Mouse (Mus musculus): Measurements from ENCODE around the gene Gm10570. TPM values are rescaled to one million over a fixed set of nuclear protein-coding genes. Genes with fewer than 3 reads are reported as not detected.

Gene Gm10570
- total and polyA plus RNA-seq, 3 experiments: not detected

DNA sequence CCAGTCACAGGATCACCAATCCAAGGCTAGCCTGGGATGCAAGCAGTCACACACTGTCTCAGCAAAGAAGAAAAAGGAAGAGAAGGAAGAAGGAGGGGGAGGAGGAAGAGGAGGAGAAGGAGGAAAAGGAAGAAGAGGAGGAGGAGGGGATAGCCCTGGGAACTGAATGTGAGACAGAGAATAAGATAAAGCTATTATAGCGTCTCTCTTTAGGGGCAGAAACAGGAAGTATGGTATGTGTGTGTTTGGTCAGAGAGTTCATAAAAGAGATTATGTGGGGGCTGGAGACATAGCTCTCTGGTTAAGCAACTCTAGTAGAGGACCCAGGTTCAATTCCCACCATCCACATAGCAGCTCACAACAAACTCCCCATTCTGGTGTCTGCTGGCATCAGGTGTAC, 14.7 kb upstream of the Gm10570 start:
- no peak overlapping the region for H3K9ac ChIP-seq (ENCODE audit: control insufficient read depth, low read depth, low read length, poor library complexity, severe bottlenecking)
- H3K4me3 ChIP-seq (ENCODE audit: control insufficient read depth in 1 of 2, insufficient read depth in 1 of 2, low read depth in 2 of 2, low read length in 2 of 2): no peak overlapping the region
- peak; percentile 56 for DNase-seq (ENCODE audit: low read depth, low spot score)
- peak overlapping the region; percentile 35; the same call in 1 of the 2 replicates for H3K27ac ChIP-seq (ENCODE audit: control insufficient read depth, low read depth, low read length)
- H3K36me3 ChIP-seq (ENCODE audit: control insufficient read depth in 1 of 2, insufficient read depth in 2 of 2, low read length in 2 of 2): peaks cover 3 to 13% of the 10 kb centered on the region in 2 experiments
- H3K9me3 ChIP-seq (replicated peaks; ENCODE audit: insufficient read depth, low read length): no peaks in the 10 kb centered on the region
- no peaks in the 10 kb centered on the region for H3K79me2 ChIP-seq (ENCODE audit: control insufficient read depth, insufficient read depth, low read length, poor library complexity)
- no peaks in the 10 kb centered on the region for H3K27me3 ChIP-seq (ENCODE audit: control insufficient read depth in 1 of 2, insufficient read depth in 2 of 2, low read length in 2 of 2)
- peaks cover 7 to 13% of the 10 kb centered on the region in 2 experiments for H3K4me1 ChIP-seq (ENCODE audit: control insufficient read depth in 1 of 2, insufficient read depth in 2 of 2, low read length in 2 of 2)
- TF ChIP-seq MAFK (IDR thresholded peaks at IDR 0.05; ENCODE audit: borderline replicate concordance, low read depth, low read length) (no peak), ELF1 (IDR thresholded peaks at IDR 0.05; ENCODE audit: low read depth, low read length) (peak; percentile 65), MAZ (IDR thresholded peaks at IDR 0.05; ENCODE audit: low read depth, low read length) (no peak), HCFC1 (IDR thresholded peaks at IDR 0.05; ENCODE audit: low read depth, low read length) (0 out of 2 replicates have a peak, but pooled peaks have one; percentile 36), UBTF (IDR thresholded peaks at IDR 0.05; ENCODE audit: borderline replicate concordance, insufficient read depth, low read depth, low read length) (no peak), MEF2A (IDR thresholded peaks at IDR 0.05; ENCODE audit: extremely low read depth, insufficient replicate concordance, low read depth, low read length, poor library complexity, severe bottlenecking) (no peak), GATA1 (IDR thresholded peaks at IDR 0.05; ENCODE audit: low read depth, low read length) (peak; percentile 41), RCOR1 (IDR thresholded peaks at IDR 0.05; ENCODE audit: low read depth, low read length) (0 out of 2 replicates have a peak, but pooled peaks have one; percentile 17), EP300 (IDR thresholded peaks at IDR 0.05; ENCODE audit: low read depth in 1 of 2, low read length in 2 of 2) (peak; percentile 33 to 43; a peak in 2 of 4 replicates)

DNA sequence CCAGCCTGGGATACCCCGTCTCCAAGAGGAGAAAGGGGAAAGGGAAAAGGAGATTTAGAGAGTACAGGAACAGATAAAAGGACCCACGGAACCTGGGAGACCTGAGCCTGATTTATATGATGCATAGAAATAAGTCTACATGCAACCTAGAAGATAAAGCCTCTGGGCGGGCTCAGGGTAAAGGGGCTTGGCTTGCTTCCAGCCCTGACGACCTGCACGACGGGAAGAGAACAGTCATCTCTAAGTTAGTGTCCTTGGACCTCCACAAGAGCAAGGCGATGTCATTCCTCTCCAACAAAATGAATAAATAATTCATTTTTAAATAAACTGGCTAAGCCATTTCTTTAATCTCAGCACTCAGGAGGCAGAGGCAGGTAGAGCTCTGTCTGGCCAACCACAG, 14.1 kb upstream of the Gm10570 start:
- peaks cover 3 to 13% of the 10 kb centered on the region in 2 experiments for H3K36me3 ChIP-seq (ENCODE audit: control insufficient read depth in 1 of 2, insufficient read depth in 2 of 2, low read length in 2 of 2)
- H3K27ac ChIP-seq (ENCODE audit: control insufficient read depth, low read depth, low read length): no peak overlapping the region

More for the DNA sequence above, 14.1 kb upstream of the Gm10570 start:
- Histone ChIP-seq H3K4me1 (ENCODE audit: control insufficient read depth in 1 of 2, insufficient read depth in 2 of 2, low read length in 2 of 2) (peaks cover 7 to 13% of the 10 kb centered on the region in 2 experiments), H3K27me3 (ENCODE audit: control insufficient read depth in 1 of 2, insufficient read depth in 2 of 2, low read length in 2 of 2) (no peaks in the 10 kb centered on the region), H3K9me3 (replicated peaks; ENCODE audit: insufficient read depth, low read length) (no peaks in the 10 kb centered on the region), H3K9ac (ENCODE audit: control insufficient read depth, low read depth, low read length, poor library complexity, severe bottlenecking) (no peak overlapping the region), H3K4me3 (ENCODE audit: control insufficient read depth in 1 of 2, insufficient read depth in 1 of 2, low read depth in 2 of 2, low read length in 2 of 2) (no peak overlapping the region), H3K79me2 (ENCODE audit: control insufficient read depth, insufficient read depth, low read length, poor library complexity) (no peaks in the 10 kb centered on the region)
- DNase-seq (ENCODE audit: low read depth, low spot score): peak; percentile 50
- TF ChIP-seq CHD1 (IDR thresholded peaks at IDR 0.05; ENCODE audit: low read depth, low read length) (no peak), NELFE (IDR thresholded peaks at IDR 0.05; ENCODE audit: low read depth, low read length) (no peak), MAFK (IDR thresholded peaks at IDR 0.05; ENCODE audit: borderline replicate concordance, low read depth, low read length) (no peak), MAZ (IDR thresholded peaks at IDR 0.05; ENCODE audit: low read depth, low read length) (no peak), USF2 (IDR thresholded peaks at IDR 0.05; ENCODE audit: borderline replicate concordance in 1 of 2, insufficient read depth in 1 of 2, low read depth in 1 of 2, low read length in 2 of 2) (no peak), CHD2 (IDR thresholded peaks at IDR 0.05; ENCODE audit: low read length) (no peak), NRF1 (IDR thresholded peaks at IDR 0.05; ENCODE audit: insufficient read depth, low read depth, low read length, poor library complexity, severe bottlenecking) (no peak), ZC3H11A (IDR thresholded peaks at IDR 0.05; ENCODE audit: low read depth, low read length) (no peak), EP300 (IDR thresholded peaks at IDR 0.05; ENCODE audit: low read depth in 1 of 2, low read length in 2 of 2) (no peak), RAD21 (IDR thresholded peaks at IDR 0.05; ENCODE audit: low read depth, low read length) (no peak), USF1 (IDR thresholded peaks at IDR 0.05; ENCODE audit: low read depth, low read length) (no peak), MAX (IDR thresholded peaks at IDR 0.05; ENCODE audit: low read length) (no peak), POLR2AphosphoS2 (IDR thresholded peaks at IDR 0.05; ENCODE audit: low read length) (no peak), ZKSCAN1 (IDR thresholded peaks at IDR 0.05; ENCODE audit: low read depth, low read length) (no peak), TBP (IDR thresholded peaks at IDR 0.05; ENCODE audit: low read depth, low read length) (no peak), MEF2A (IDR thresholded peaks at IDR 0.05; ENCODE audit: extremely low read depth, insufficient replicate concordance, low read depth, low read length, poor library complexity, severe bottlenecking) (no peak), ETS1 (IDR thresholded peaks at IDR 0.05; ENCODE audit: low read depth, low read length) (no peak), UBTF (IDR thresholded peaks at IDR 0.05; ENCODE audit: borderline replicate concordance, insufficient read depth, low read depth, low read length) (no peak), ZMIZ1 (IDR thresholded peaks at IDR 0.05; ENCODE audit: low read depth, low read length) (no peak), ZNF384 (IDR thresholded peaks at IDR 0.05; ENCODE audit: low read depth, low read length) (no peak)

All from MEL (cell line).